Mouse (Mus musculus) ES-E14 (cell line): ENCODE results near the gene Slc13a4. TPM values are rescaled to one million over a fixed set of nuclear protein-coding genes. Genes with fewer than 3 reads are reported as not detected.

Source experiments
- DNase-seq: peaks from one replicate; pipeline ENCODE4 v3.0.0-alpha.2; 2013; ENCODE audit warnings: low read depth, low spot score
- H3K27ac ChIP-seq: 2 replicates; pipeline ENCODE4 v1.5.1; 2012; ENCODE audit warnings: low read depth, mild to moderate bottlenecking, low read length, moderate library complexity, mixed read lengths; ENCODE audit not compliant: poor library complexity, insufficient read depth, severe bottlenecking
- H3K36me3 ChIP-seq: 2 replicates; pipeline ENCODE4 v1.6.1; 2012; ENCODE audit warnings: mild to moderate bottlenecking, low read length, moderate library complexity, mixed read lengths; ENCODE audit not compliant: control insufficient read depth, poor library complexity, insufficient read depth, severe bottlenecking
- H3K4me1 ChIP-seq, 2 experiments: fragments of 150-350 bp in 1 of 2; sonication (generic) in 1 of 2; 2 replicates each; pipeline ENCODE4 v1.6.1; 2012; ENCODE audit warnings: low read length in 2 of 2, mild to moderate bottlenecking in 1 of 2, mixed read lengths in 1 of 2; ENCODE audit not compliant: control insufficient read depth in 2 of 2, insufficient read depth in 2 of 2, poor library complexity in 1 of 2
- H3K4me3 ChIP-seq, 2 experiments: fragments of 150-350 bp in 1 of 2; sonication (generic) in 1 of 2; 2 replicates each; pipeline ENCODE4 v1.5.1; 2012; ENCODE audit warnings: low read length in 2 of 2, low read depth in 1 of 2, mild to moderate bottlenecking in 1 of 2, mixed read lengths in 1 of 2; ENCODE audit not compliant: insufficient read depth in 1 of 2, poor library complexity in 1 of 2, severe bottlenecking in 1 of 2
- H3K9ac ChIP-seq: 2 replicates; pipeline ENCODE4 v1.6.1; 2012; ENCODE audit warnings: low read depth, mild to moderate bottlenecking, low read length, mixed read lengths; ENCODE audit not compliant: poor library complexity, insufficient read depth, severe bottlenecking
- H3K9me3 ChIP-seq: fragments of 150-350 bp; sonication (generic); 2 replicates; pipeline ENCODE4 v1.6.1; 2012; ENCODE audit warnings: low read depth, mild to moderate bottlenecking, low read length; ENCODE audit not compliant: control insufficient read depth, insufficient read depth
- CHD2 ChIP-seq: IDR thresholded peaks from 2 replicates; pipeline ENCODE4 v1.6.1; 2014; ENCODE audit warnings: mild to moderate bottlenecking, low read depth, low read length, inconsistent platforms
- HCFC1 ChIP-seq: IDR thresholded peaks from 2 replicates; pipeline ENCODE4 v1.6.1; 2012; ENCODE audit warnings: low read length, inconsistent platforms, borderline replicate concordance; ENCODE audit not compliant: insufficient read depth
- MAFK ChIP-seq: IDR thresholded peaks from 2 replicates; pipeline ENCODE4 v1.6.1; 2014; ENCODE audit warnings: mild to moderate bottlenecking, low read depth, low read length, inconsistent platforms; ENCODE audit not compliant: insufficient read depth
- ZC3H11A ChIP-seq: IDR thresholded peaks from 2 replicates; pipeline ENCODE4 v1.6.1; 2012; ENCODE audit warnings: low read depth, mild to moderate bottlenecking, inconsistent platforms, low read length, borderline replicate concordance
- ZNF384 ChIP-seq: IDR thresholded peaks from 2 replicates; pipeline ENCODE4 v1.6.1; 2012; ENCODE audit warnings: low read depth, low read length, inconsistent platforms
- in situ Hi-C, 2 experiments: fragments of 600-800 bp; cut with MboI; formaldehyde crosslinking; loops; one replicate each; pipeline ENCODE4 v1.15.1; 2025; ENCODE audit warnings: low sequenced_read_pairs in 2 of 2, inconsistent platforms in 1 of 2; ENCODE audit not compliant: unreplicated experiment in 2 of 2
- total RNA-seq: library from RNA; depleted of rRNA; stranded (reverse); fragments of 300-350 nt; gene quantifications from 2 replicates; pipeline ENCODE4 v1.2.3, GENCODE M21; 2012

Slc13a4 gene
- total RNA-seq, 1 experiment, result 1.5 TPM

DNA sequence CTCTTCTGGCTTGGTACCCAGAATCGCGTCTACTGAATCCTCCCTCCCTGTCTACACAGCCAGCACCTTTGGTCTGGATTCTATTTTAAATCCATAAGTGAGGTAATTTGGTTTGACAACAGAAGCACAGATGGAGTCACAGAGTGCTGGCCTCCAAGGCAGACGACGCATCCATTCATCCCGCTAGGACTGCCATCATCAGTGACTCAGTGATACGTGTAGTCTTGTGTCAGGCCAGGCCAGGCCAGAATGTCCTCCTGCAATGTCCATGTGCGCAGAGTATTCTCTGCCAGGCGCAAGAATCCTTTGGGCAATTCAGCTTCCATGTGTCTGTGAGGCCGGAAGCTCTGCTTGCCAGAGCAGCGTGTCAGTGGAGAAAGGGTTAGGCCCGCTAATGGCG, 22.0 kb upstream of the Slc13a4 start:
- Histone ChIP-seq H3K4me3 (no peak overlapping the region), H3K27ac (no peak overlapping the region), H3K36me3 (no peaks in the 10 kb centered on the region), H3K9me3 (no peaks in the 10 kb centered on the region), H3K9ac (no peak overlapping the region), H3K4me1 (0 out of 4 replicates have a peak, but pooled peaks cover 2% of the 10 kb centered on the region in 2 experiments)
- in situ Hi-C loops, result no loop called here
- no peak for TF ChIP-seq CHD2
- no peak for DNase-seq

DNA sequence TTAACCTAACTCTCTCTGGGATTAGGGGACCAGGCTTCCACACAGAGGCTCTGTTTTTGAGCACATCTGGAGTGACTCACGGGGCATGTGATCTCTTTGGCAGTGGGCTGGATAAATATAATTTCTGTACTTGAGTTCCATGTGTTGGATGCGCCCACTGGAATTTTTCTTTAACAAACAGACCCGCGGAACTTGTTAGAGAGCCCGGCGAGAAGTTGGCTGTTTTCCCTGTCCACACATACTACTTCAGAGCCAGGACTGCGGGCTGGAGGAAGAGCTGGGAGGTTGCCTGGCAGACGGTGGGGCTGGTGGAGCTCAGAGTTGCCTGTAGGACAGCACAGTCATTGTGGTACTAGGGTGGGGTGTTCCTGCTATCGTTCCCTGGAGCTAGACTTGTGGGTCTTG, 18.2 kb upstream of the Slc13a4 start, which contains the start of gene Fam180a:
Gene Fam180a (minus strand): TSS at position 31 of the 405 bp plus-strand sequence.
- in situ Hi-C loops, result no loop called here
- no peaks in the 10 kb centered on the region for H3K36me3 ChIP-seq
- DNase-seq, result no peak
- no peak within 1 kb of the TSS for H3K27ac ChIP-seq
- H3K4me3 ChIP-seq, result no peak within 1 kb of the TSS
- H3K9me3 ChIP-seq, result no peaks in the 10 kb centered on the region
- H3K4me1 ChIP-seq, result 0 out of 4 replicates have a peak, but pooled peaks cover 0 to 2% of the 10 kb centered on the region in 2 experiments
- H3K9ac ChIP-seq, result no peak within 1 kb of the TSS
- TF ChIP-seq ZNF384 (no peak), MAFK (no peak), HCFC1 (no peak), CHD2 (no peak), ZC3H11A (no peak)

DNA sequence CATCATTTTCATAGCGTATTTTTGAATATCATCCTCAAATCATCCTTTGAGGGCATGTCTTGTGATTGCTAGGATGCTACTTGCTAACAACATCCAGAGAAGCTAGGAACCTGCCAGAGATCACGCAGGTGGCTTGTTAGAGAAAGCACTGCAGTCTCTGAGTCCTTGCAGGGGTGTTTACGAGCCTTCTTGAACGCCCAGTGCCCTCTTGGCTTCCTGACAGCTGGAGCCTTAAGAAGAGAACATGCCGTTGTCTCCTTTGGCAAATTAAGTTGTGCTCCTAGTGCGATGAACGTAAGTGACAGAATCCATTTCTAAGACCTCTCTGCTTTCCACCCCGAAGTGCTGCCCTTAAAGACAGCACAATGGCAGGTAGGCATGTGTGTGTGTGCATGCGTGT, 16.4 kb upstream of the Slc13a4 start:
- in situ Hi-C loops, result no loop called here

DNA sequence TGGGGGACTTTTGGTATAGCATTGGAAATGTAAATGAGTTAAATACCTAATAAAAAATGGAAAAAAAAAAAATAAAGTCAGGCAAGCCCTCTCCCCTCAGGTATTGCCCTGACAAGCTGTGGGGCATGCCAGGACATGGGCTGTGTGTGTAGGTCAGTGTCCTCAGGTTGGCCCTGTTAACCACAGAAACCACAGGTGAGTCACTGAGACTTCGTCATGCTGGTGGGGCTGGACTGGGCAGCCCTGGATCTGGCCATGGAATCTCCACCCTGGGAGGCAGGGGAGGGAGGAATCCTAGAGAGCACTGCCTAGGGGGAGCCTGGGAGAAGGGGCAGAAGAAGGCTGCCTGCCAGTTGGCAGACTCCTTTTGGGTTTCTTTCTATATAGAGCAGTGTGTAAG, 15.1 kb upstream of the Slc13a4 start:
- no peak for DNase-seq
- Histone ChIP-seq H3K4me1 (no peaks in the 10 kb centered on the region), H3K9ac (no peak overlapping the region), H3K4me3 (no peak overlapping the region), H3K27ac (no peak overlapping the region), H3K9me3 (no peaks in the 10 kb centered on the region), H3K36me3 (no peaks in the 10 kb centered on the region)
- TF ChIP-seq CHD2 (no peak), ZNF384 (no peak), HCFC1 (no peak), MAFK (no peak), ZC3H11A (no peak)
- in situ Hi-C loops, result no loop called here

More for the DNA sequence above, 16.4 kb upstream of the Slc13a4 start:
- no peaks in the 10 kb centered on the region for H3K36me3 ChIP-seq
- no peak overlapping the region for H3K27ac ChIP-seq
- no peak for TF ChIP-seq ZNF384
- no peak for TF ChIP-seq CHD2
- no peaks in the 10 kb centered on the region for H3K4me1 ChIP-seq
- H3K9ac ChIP-seq, result no peak overlapping the region
- DNase-seq, result no peak
- H3K9me3 ChIP-seq, result no peaks in the 10 kb centered on the region
- H3K4me3 ChIP-seq, result no peak overlapping the region

DNA sequence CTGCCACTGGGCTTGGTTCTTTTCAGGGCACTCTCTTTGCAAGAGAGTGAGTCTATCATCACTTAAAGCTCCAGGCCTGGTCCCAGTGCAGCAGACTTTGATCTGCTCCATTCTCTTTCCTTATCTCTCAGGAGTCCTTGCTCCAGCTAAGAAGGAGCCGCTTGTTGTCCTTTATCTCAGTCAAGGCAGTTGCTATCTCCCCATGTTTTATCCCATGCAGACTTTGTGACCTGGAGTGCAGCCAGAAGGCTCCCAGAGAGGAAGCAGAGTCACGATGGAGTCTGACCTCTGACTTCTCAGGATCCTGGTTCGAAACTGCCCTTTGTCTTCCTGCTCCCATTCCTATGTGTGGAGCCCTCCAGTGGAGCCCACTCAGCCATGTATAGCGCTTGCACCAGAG, 13.2 kb upstream of the Slc13a4 start:
- Histone ChIP-seq H3K4me3 (no peak overlapping the region), H3K36me3 (no peaks in the 10 kb centered on the region), H3K9me3 (no peaks in the 10 kb centered on the region), H3K9ac (no peak overlapping the region), H3K27ac (no peak overlapping the region), H3K4me1 (no peaks in the 10 kb centered on the region)
- TF ChIP-seq ZC3H11A, result no peak
- TF ChIP-seq HCFC1, result no peak
- no peak for TF ChIP-seq ZNF384
- TF ChIP-seq MAFK, result no peak
- no peak for TF ChIP-seq CHD2
- in situ Hi-C loops, result no loop called here
- DNase-seq, result no peak
